Mouse (Mus musculus) neural tube, embryonic 12.5 days (tissue): Measurements from ENCODE around the gene Syde2. TPM values are rescaled to one million over a fixed set of nuclear protein-coding genes. Genes with fewer than 3 reads are reported as not detected.
"Not testable (repeated sequence)": the region's sequence is repeated elsewhere in the genome, so short reads cannot be mapped to it uniquely, and the experiment has no call there.

Source experiments
- ATAC-seq: fragments of 200-750 bp; cut with Nextera tagmentation; 2 replicates; pipeline ENCODE4 v1.8.0; 2017; ENCODE audit warnings: low read depth, mild to moderate bottlenecking, moderate TSS enrichment, moderate library complexity; ENCODE audit not compliant: low FRiP score
- H3K27ac ChIP-seq: fragments of 300-500 bp; sonication (generic); 2 replicates; pipeline ENCODE4 v1.5.1; 2016
- H3K27me3 ChIP-seq: fragments of 300-500 bp; sonication (generic); replicated peaks from 2 replicates; pipeline ENCODE4 v1.6.1; 2016; ENCODE audit warnings: mild to moderate bottlenecking
- H3K36me3 ChIP-seq: fragments of 300-500 bp; sonication (generic); 2 replicates; pipeline ENCODE4 v1.6.1; 2016; ENCODE audit warnings: mild to moderate bottlenecking
- H3K4me1 ChIP-seq: fragments of 300-500 bp; sonication (generic); 2 replicates; pipeline ENCODE4 v1.6.1; 2016
- H3K4me2 ChIP-seq: fragments of 300-500 bp; sonication (generic); replicated peaks from 2 replicates; pipeline ENCODE4 v1.6.1; 2016; ENCODE audit warnings: mild to moderate bottlenecking
- H3K4me3 ChIP-seq: fragments of 300-500 bp; sonication (generic); 2 replicates; pipeline ENCODE4 v1.5.1; 2016
- H3K9ac ChIP-seq: fragments of 300-500 bp; sonication (generic); 2 replicates; pipeline ENCODE4 v1.6.1; 2016; ENCODE audit warnings: mild to moderate bottlenecking
- H3K9me3 ChIP-seq: fragments of 300-500 bp; sonication (generic); 2 replicates; pipeline ENCODE4 v1.6.1; 2016; ENCODE audit warnings: mild to moderate bottlenecking
- WGBS: fragments of 180-500 bp; shearing (Covaris S2); methylation state at CpG from one replicate; pipeline ENCODE4 v1.1.7; 2016; 5-methylcytosine and 5-hydroxymethylcytosine counted together
- polyA plus RNA-seq: library from polyadenylated mRNA; unstranded; fragments of >200 nt; fragmentation: Nextera tagmentation; extraction: Ambion mirVana; gene quantifications from 2 replicates; pipeline ENCODE4 v1.2.1, GENCODE M21; 2016

The Syde2 gene
- polyA plus RNA-seq, 1 experiment from 2014 or later: 0.76 TPM

DNA sequence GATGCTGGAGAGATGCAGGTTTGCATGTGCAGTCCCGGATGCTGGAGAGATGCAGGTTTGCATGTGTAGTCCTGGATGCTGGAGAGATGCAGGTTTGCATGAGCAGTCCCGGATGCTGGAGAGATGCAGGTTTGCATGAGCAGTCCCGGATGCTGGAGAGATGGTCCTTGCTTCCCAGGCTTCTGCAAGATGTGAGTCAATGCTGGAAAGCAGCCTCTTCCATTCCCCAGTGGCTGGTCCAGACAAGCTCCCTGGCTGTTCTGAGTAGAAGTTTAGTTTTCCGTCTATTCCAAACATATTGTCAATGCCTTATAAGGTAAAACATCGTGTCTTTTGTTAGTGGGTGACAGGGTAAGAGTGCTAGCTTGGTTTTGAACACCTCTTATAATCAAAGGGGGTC, 8.9 kb downstream of the Syde2 start:
- not testable (repeated sequence) for H3K27me3 ChIP-seq, H3K9ac ChIP-seq, H3K27ac ChIP-seq, H3K9me3 ChIP-seq, H3K4me1 ChIP-seq, H3K4me2 ChIP-seq, ATAC-seq, H3K4me3 ChIP-seq, H3K36me3 ChIP-seq
- 83% methylated on average over 5 of the region's 5 CpGs for WGBS

DNA sequence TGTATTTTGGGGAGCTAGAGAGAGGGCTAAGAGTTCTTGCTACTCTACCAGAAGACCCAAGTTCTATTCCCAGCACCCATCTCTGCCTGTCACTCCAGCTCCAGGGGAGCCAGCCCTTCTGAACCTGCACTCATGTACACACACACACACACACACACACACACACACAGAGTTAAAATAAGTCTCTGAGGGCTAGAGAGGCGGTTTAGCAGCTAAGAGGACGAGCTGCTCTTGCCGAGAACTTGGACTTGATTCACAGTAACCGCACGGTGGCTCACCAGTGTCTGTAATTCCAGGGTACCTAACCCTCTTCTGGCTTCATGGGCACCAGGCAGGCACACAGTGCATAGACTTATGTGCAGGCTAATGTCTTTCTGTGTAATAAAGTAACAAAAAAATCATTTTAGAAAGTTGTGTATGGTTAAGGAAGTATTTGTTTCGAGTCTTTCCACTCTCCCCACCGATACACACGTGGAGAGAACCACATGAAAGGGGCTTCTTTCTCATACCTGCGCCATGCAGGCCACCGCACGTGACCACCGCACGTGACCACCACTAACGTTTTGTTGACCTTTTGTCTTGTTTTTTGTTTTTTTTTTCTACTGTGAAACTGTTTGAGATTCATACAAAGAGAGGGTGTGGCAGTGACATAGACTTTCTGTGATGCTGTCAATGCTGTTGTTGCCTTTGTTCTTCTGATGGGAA, 16.8 kb downstream of the Syde2 start:
- 93% methylated on average over 14 of the region's 14 CpGs for WGBS
- Histone ChIP-seq H3K27me3 (no peaks in the 10 kb centered on the region), H3K4me2 (no peak overlapping the region), H3K27ac (no peak overlapping the region), H3K9ac (no peak overlapping the region), H3K36me3 (peaks cover 10% of the 10 kb centered on the region), H3K4me3 (no peak overlapping the region), H3K9me3 (no peaks in the 10 kb centered on the region), H3K4me1 (no peaks in the 10 kb centered on the region)
- ATAC-seq: no peak

DNA sequence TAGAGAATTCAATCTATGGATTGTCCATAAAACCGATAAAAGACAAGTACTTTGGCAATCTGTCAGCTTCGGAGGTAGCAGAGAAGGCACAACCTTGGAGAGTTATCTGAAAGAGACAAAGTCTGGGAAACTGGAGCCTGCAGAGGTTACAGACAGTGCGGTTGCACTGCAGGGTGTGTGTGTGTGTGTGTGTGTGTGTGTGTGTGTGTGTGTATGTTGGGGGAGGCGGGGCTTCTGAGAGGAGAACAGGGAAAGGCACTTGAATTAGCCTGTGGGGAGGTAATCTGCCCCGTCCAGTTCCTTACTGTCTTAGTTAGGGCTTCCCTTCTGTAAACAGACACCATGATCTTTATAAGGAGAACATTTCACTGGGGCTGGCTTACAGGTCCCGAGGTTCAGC, 20.2 kb downstream of the Syde2 start:
- no peaks in the 10 kb centered on the region for H3K27me3 ChIP-seq
- H3K36me3 ChIP-seq: no peaks in the 10 kb centered on the region
- H3K4me1 ChIP-seq: no peaks in the 10 kb centered on the region
- WGBS: 88% methylated on average over 5 of the region's 6 CpGs
- H3K9ac ChIP-seq: no peak overlapping the region
- no peak overlapping the region for H3K4me3 ChIP-seq
- ATAC-seq: no peak
- no peaks in the 10 kb centered on the region for H3K9me3 ChIP-seq
- no peak overlapping the region for H3K4me2 ChIP-seq
- H3K27ac ChIP-seq: no peak overlapping the region

DNA sequence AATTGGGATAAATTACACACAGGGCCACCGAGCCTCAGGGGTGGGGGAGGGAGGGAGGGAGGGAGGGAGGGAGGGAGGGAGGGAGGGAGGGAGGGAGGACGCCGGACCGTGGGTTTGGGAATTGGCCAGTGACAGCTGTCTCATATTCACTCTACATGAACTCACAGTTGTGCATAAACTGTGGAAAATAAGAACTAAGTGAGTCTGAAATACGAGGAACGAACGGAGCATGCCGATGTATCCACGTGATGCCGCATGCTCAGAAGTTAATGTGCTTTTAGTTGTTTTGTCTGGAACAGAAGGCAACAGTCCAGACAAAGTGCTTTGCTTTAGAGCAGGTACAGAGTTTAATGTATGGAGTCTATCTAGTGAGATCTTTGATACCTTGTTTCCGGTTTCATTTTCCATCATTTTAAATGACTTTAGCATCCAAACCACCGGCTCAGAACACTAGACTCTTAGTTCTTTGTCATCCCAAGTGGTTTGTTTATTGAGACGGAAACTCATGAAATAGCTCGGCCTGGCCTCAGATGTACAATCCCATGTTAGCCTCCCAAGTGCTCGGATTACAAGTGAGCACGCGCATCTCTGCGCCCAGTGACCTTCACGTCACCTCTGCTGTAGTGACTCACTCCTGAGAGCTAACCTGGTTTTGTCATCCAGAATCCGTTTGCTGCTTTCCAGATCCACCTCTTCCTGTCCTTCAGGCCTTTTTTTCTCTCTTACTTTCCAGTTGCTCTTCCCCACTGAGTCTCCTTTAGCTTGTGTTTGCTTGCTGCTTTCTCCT, 22.4 kb downstream of the Syde2 start:
- peaks cover 6% of the 10 kb centered on the region for H3K36me3 ChIP-seq
- no peaks in the 10 kb centered on the region for H3K9me3 ChIP-seq
- no peaks in the 10 kb centered on the region for H3K4me1 ChIP-seq
- H3K4me2 ChIP-seq: no peak overlapping the region
- 81% methylated on average over 20 of the region's 20 CpGs for WGBS
- H3K9ac ChIP-seq: no peak overlapping the region
- no peaks in the 10 kb centered on the region for H3K27me3 ChIP-seq
- H3K4me3 ChIP-seq: no peak overlapping the region
- no peak for ATAC-seq
- H3K27ac ChIP-seq: no peak overlapping the region

DNA sequence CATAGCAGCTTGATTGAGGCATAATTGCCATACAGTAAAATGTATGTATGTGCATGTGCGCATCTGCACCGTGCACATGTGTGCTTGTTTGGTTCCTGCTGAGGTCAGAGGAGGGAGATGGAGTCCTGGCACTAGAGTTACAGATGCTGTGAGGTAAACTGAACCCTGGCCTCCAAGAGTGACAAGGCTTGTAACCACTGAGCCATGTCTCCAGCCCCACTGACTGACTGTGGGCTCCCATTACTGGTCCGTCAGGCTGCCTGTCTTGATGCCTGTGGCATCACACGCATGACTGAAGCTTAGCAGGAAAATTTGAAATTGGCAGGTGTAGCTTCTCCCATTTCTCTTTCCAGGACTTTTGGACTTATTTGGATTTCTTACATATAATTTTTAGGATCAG, 23.1 kb downstream of the Syde2 start:
- no peak for ATAC-seq
- no peak overlapping the region for H3K9ac ChIP-seq
- no peaks in the 10 kb centered on the region for H3K4me1 ChIP-seq
- no peaks in the 10 kb centered on the region for H3K27me3 ChIP-seq
- H3K27ac ChIP-seq: no peak overlapping the region
- no peaks in the 10 kb centered on the region for H3K9me3 ChIP-seq
- WGBS: 85% methylated on average over 4 of the region's 4 CpGs
- H3K4me3 ChIP-seq: no peak overlapping the region
- H3K4me2 ChIP-seq: no peak overlapping the region
- H3K36me3 ChIP-seq: peaks cover 6% of the 10 kb centered on the region

DNA sequence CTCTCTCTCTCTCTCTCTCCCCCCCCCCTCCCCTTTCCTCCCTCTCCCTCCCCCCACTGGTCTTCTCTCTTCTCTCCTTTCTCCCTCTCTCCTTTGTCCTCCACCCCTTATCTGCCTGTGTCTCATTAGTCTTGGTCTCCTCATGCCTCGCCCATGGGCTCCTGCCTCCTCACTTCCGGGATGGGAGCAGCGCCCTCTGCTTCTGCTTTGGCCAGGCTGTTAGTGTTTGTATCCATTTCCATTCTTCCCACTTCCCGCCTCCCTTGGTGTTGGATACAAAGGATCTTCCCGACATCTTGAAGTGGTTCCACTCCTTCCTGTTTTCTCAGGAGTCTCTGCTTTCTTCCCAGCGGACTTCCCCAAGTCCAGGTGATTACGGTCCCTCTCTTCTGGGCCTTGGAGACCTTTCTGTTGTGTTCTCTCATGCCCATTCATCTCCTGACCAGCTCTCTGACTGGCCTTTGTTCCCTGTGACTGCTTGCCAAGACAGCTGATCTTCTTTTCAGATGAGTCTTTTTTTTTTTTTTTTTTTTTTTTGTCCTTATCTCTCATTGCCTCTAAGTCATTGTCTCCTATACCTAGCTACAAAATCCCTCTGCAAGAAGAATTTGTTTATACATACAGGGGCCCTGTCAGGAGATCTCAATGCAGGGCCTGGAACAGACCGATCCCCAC, 24.0 kb downstream of the Syde2 start:
- Histone ChIP-seq H3K9ac (no peak overlapping the region), H3K4me1 (no peaks in the 10 kb centered on the region), H3K27me3 (no peaks in the 10 kb centered on the region), H3K4me2 (no peak overlapping the region), H3K9me3 (no peaks in the 10 kb centered on the region), H3K36me3 (peaks cover 6% of the 10 kb centered on the region), H3K27ac (no peak overlapping the region), H3K4me3 (no peak overlapping the region)
- 78% methylated on average over 8 of the region's 8 CpGs for WGBS
- ATAC-seq: no peak

DNA sequence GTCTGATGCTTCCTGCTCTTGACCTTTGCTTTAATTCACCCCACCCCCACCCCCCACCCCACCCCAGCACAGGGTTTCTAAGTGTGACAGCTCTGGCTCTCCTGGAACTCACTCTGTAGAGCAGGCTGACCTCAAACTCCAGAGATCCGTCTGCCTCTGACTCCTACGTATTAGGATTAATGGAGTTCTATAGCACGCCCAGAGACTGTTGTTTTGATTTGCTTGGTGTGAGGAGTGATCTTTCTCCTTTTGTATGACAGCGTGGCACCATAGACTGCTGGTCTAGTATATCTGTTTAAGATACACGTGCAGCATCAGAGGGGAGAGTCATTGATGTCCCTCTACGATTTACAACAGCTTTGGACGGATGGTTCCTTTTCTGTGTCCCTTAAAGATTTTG, 25.8 kb downstream of the Syde2 start:
- Histone ChIP-seq H3K4me1 (no peaks in the 10 kb centered on the region), H3K9me3 (no peaks in the 10 kb centered on the region), H3K9ac (no peak overlapping the region), H3K4me3 (no peak overlapping the region), H3K27ac (no peak overlapping the region), H3K36me3 (peaks cover 6% of the 10 kb centered on the region), H3K27me3 (no peaks in the 10 kb centered on the region), H3K4me2 (no peak overlapping the region)
- ATAC-seq: no peak
- WGBS: 92% methylated on average over 7 of the region's 7 CpGs

DNA sequence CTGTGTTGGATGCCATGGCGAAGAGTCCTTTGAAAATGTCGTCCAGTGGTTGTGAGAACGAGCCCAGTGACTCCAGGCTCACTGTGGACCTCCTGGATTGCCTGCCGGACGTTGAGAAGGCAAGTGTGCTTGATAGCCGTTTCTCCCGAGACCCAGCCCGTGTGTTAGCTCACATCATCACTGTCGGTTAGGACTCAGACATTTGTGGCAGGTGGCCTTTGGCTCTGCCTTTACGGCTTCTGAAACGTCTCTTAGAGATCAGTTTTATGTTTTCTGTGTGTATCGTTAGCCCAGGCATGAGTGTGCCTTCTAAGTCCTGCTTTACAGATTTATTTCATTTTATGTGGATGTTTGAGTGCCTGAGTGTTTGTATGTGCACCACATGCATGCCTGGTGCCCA, 26.7 kb downstream of the Syde2 start:
- Histone ChIP-seq H3K27ac (no peak overlapping the region), H3K9ac (no peak overlapping the region), H3K4me1 (no peaks in the 10 kb centered on the region), H3K9me3 (no peaks in the 10 kb centered on the region), H3K4me2 (no peak overlapping the region), H3K4me3 (no peak overlapping the region), H3K27me3 (no peaks in the 10 kb centered on the region), H3K36me3 (peaks cover 6% of the 10 kb centered on the region)
- no peak for ATAC-seq
- WGBS: 94% methylated on average over 12 of the region's 12 CpGs

DNA sequence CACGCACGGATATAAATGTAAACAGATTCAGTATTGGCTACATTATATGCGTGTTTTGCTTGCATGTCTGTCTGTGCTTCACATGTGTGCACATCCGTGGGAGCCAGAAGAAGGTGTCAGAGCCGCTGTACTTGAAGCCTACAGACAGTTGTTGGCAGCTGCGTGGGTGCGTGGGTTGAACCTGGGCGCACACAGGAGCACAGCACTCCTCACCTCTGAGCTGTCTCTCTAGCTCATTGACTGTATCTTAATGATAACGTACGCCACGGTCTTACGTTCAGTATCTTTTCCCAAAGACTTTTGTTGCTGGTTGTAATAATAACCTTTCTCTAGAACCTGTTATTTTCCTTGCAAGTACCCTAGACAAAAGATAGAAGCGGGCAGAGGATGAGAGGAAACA, 29.3 kb downstream of the Syde2 start:
- no peak overlapping the region for H3K4me2 ChIP-seq
- H3K27ac ChIP-seq: no peak overlapping the region
- no peaks in the 10 kb centered on the region for H3K4me1 ChIP-seq
- 90% methylated on average over 13 of the region's 13 CpGs for WGBS
- ATAC-seq: no peak
- no peak overlapping the region for H3K4me3 ChIP-seq
- H3K9me3 ChIP-seq: no peaks in the 10 kb centered on the region
- peaks cover 6% of the 10 kb centered on the region for H3K36me3 ChIP-seq
- H3K9ac ChIP-seq: no peak overlapping the region
- no peaks in the 10 kb centered on the region for H3K27me3 ChIP-seq

DNA sequence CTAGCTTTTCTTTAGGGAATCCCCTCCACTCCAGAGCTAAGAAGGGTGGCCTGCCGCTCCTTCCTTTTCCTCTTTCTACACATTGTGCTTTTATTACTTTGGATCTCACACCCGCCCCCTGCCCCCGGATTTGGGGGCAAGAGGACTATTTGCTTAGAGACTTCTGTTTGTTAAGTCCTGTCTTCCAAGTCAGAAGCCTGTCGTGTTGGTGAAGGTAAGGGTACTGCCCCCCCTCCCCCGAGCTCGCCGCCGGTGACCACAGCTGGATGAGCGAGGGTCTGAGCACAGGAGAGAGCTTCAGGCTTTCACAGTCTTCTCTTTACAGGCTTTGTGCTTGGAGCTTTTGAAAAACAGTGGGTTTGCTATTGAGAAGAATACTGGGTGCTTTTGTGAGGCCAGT, 29.9 kb downstream of the Syde2 start:
- no peak overlapping the region for H3K27ac ChIP-seq
- no peaks in the 10 kb centered on the region for H3K9me3 ChIP-seq
- H3K4me1 ChIP-seq: no peaks in the 10 kb centered on the region
- 48% methylated on average over 9 of the region's 9 CpGs for WGBS
- H3K4me2 ChIP-seq: no peak overlapping the region
- H3K36me3 ChIP-seq: peaks cover 6% of the 10 kb centered on the region
- no peaks in the 10 kb centered on the region for H3K27me3 ChIP-seq
- no peak overlapping the region for H3K4me3 ChIP-seq
- no peak for ATAC-seq
- no peak overlapping the region for H3K9ac ChIP-seq

DNA sequence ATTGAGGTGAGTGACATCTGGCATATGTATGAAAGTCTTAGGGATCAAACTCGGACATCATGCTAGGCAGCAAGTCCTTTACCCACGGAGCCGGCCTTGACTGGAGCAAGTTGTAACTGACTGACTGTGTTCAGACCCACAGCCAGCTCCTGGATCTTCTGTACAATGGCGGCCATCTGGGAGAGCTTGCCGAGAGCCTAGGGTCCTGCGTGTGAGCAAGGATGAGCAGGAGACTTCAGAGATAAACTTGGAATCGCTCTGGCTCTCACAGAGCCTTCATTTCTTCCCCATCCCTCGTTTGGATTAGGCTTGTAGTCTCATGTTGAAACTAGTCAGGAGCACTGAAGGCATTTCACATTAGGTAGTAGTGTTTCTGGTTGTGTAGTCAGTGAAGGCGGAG, 34.6 kb downstream of the Syde2 start:
- ATAC-seq: no peak

DNA sequence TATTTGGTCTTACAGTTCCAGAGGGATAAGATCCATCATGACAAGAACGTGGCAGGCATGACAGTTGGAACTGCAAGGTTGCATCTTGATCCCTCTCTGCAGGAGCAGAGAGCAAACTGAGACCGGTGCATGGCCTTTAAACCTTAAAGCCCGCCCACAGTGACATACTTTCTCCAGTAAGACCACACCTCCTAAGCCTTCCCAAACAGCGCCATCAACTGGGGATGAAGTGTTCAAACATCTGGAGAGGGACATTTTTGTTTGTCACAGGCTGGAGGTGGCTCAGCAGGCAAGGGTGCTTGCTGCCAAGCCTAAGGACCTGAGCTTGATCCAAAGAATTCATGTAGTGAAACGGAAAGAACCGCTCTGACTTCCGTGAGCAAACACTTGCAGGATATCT, 37.1 kb downstream of the Syde2 start:
- Histone ChIP-seq H3K4me2 (no peak overlapping the region), H3K27ac (no peak overlapping the region), H3K9ac (no peak overlapping the region), H3K4me3 (no peak overlapping the region), H3K4me1 (no peaks in the 10 kb centered on the region), H3K9me3 (no peaks in the 10 kb centered on the region), H3K27me3 (no peaks in the 10 kb centered on the region), H3K36me3 (no peaks in the 10 kb centered on the region)
- WGBS: 93% methylated on average over 7 of the region's 7 CpGs
- ATAC-seq: no peak

More for the DNA sequence above, 34.6 kb downstream of the Syde2 start:
- Histone ChIP-seq H3K4me3 (no peak overlapping the region), H3K27me3 (no peaks in the 10 kb centered on the region), H3K27ac (no peak overlapping the region), H3K9ac (no peak overlapping the region), H3K4me1 (no peaks in the 10 kb centered on the region), H3K9me3 (no peaks in the 10 kb centered on the region), H3K36me3 (no peaks in the 10 kb centered on the region), H3K4me2 (no peak overlapping the region)
- 93% methylated on average over 9 of the region's 9 CpGs for WGBS
